Mouse (Mus musculus): ENCODE results near the gene Zbed3. TPM values are rescaled to one million over a fixed set of nuclear protein-coding genes. Genes with fewer than 3 reads are reported as not detected.
A peak's percentile ranks its signal among the peaks of the same experiment; 100 is the strongest.

Gene Zbed3
- polyA plus RNA-seq, 1 experiment = not detected

DNA sequence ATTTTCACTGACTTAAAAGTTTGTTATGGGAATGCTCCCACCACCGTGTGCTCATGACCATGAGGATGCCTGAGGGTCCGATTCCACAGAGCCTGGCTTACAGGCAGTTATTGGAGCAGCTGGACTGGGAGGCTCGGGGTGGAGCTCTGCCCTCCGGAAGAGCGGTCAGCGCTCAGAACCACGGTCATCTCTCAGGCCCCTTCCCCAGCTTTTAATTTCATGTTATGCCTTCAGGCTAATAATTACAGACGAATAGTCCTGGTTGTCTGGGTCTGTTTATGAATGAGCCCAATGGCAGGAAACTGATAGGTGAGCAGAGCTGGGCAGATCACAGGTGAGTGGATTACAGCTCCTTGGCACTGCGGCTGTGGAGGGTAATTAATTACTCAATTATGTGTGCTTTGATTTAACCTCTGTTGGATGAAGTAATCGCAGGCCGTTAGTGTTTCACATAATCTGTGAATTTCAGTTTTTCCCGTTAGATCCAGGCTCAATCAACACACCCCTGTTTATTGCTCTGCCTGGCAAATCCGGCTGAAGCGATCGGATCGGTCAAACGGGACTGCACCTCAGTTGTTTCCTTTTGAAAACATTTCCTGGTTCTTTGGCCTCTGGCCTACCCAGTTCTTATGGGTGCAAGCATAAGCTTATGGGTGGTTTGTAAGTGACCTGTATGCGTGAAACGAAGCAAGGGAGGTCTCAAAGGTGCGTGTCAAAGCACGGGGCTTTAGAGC lies 3.4 kb downstream of the Zbed3 start:
- Histone ChIP-seq H3K27ac (ENCODE audit: insufficient read depth, low read depth, low read length) (no peak overlapping the region), H3K4me3 (ENCODE audit: insufficient read depth, low read depth, low read length) (peak overlapping the region; percentile 20; the same call in 1 of the 2 replicates), H3K4me1 (ENCODE audit: control insufficient read depth, insufficient read depth, low read length) (peaks cover 9% of the 10 kb centered on the region)
- 40% methylated on average over 21 of the region's 21 CpGs for WGBS
- TF ChIP-seq POLR2A (IDR thresholded peaks at IDR 0.05; ENCODE audit: insufficient read depth, low read depth, low read length) (no peak), CTCF (IDR thresholded peaks at IDR 0.05; ENCODE audit: insufficient read depth, low read depth, low read length) (no peak)

- peaks cover 9% of the 10 kb centered on the region for H3K4me1 ChIP-seq (ENCODE audit: control insufficient read depth, insufficient read depth, low read length)
- H3K4me3 ChIP-seq (ENCODE audit: insufficient read depth, low read depth, low read length) = peak overlapping the region; percentile 15; the same call in 1 of the 2 replicates
- 34% methylated on average over 5 of the region's 5 CpGs for WGBS
- TF ChIP-seq CTCF (IDR thresholded peaks at IDR 0.05; ENCODE audit: insufficient read depth, low read depth, low read length) = no peak
- TF ChIP-seq POLR2A (IDR thresholded peaks at IDR 0.05; ENCODE audit: insufficient read depth, low read depth, low read length) = no peak
- H3K27ac ChIP-seq (ENCODE audit: insufficient read depth, low read depth, low read length) = no peak overlapping the region
Observed at GRCm38 (mm10) chr13:95327345-95327741, 3.9 kb downstream of the Zbed3 start.

DNA sequence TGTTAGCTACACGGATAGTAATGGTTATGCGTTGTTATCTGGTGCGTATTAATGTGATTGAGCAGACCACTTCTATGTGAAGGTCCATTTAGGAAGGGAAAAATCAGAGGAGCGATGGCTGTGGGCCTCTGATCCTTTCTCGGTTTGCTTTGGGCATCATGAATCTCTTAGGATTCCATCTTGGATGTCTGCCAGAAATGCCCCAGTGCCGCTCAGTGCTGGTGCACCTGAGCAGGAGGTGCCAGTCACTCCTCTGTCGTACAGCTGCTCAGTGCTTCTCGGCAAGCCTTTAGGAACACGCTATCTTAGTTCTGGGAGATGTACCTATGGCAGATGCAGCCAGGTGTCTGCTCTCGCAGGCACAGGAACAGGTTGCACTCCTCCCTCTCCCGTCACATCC lies 5.4 kb downstream of the Zbed3 start:
- Histone ChIP-seq H3K4me3 (ENCODE audit: insufficient read depth, low read depth, low read length) (no peak overlapping the region), H3K4me1 (ENCODE audit: control insufficient read depth, insufficient read depth, low read length) (peaks cover 9% of the 10 kb centered on the region), H3K27ac (ENCODE audit: insufficient read depth, low read depth, low read length) (no peak overlapping the region)
- TF ChIP-seq CTCF (IDR thresholded peaks at IDR 0.05; ENCODE audit: insufficient read depth, low read depth, low read length) (no peak), POLR2A (IDR thresholded peaks at IDR 0.05; ENCODE audit: insufficient read depth, low read depth, low read length) (no peak)
- 85% methylated on average over 11 of the region's 11 CpGs for WGBS

DNA sequence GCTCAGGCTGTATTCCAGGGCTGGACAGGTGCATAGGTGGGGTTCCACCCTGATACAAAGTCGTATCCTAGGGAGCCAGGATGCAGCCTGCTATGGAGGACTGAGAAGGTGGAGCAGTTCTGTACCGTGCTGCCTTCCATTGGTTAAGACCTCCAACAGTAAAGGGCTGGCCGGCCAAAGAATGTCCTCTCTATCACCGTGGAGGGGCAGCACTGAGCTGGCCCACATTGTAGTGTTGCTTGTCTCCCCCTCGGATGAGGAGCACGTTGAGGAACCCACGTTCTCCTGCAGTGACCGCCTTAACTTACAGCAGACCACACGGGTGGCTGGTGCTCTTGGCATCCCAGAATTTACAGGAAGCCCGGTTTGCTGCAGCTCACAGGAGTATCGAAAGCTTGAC lies 7.1 kb downstream of the Zbed3 start:
- WGBS = 69% methylated on average over 11 of the region's 11 CpGs
- Histone ChIP-seq H3K27ac (ENCODE audit: insufficient read depth, low read depth, low read length) (no peak overlapping the region), H3K4me3 (ENCODE audit: insufficient read depth, low read depth, low read length) (no peak overlapping the region), H3K4me1 (ENCODE audit: control insufficient read depth, insufficient read depth, low read length) (peaks cover 9% of the 10 kb centered on the region)
- TF ChIP-seq CTCF (IDR thresholded peaks at IDR 0.05; ENCODE audit: insufficient read depth, low read depth, low read length) (no peak), POLR2A (IDR thresholded peaks at IDR 0.05; ENCODE audit: insufficient read depth, low read depth, low read length) (no peak)

- WGBS = 68% methylated on average over 11 of the region's 11 CpGs
- Histone ChIP-seq H3K4me1 (ENCODE audit: control insufficient read depth, insufficient read depth, low read length) (peaks cover 1% of the 10 kb centered on the region), H3K27ac (ENCODE audit: insufficient read depth, low read depth, low read length) (no peak overlapping the region), H3K4me3 (ENCODE audit: insufficient read depth, low read depth, low read length) (no peak overlapping the region)
- no peak for TF ChIP-seq CTCF (IDR thresholded peaks at IDR 0.05; ENCODE audit: insufficient read depth, low read depth, low read length)
- TF ChIP-seq POLR2A (IDR thresholded peaks at IDR 0.05; ENCODE audit: insufficient read depth, low read depth, low read length) = no peak
Observed at GRCm38 (mm10) chr13:95332086-95332899, 8.9 kb downstream of the Zbed3 start.

DNA sequence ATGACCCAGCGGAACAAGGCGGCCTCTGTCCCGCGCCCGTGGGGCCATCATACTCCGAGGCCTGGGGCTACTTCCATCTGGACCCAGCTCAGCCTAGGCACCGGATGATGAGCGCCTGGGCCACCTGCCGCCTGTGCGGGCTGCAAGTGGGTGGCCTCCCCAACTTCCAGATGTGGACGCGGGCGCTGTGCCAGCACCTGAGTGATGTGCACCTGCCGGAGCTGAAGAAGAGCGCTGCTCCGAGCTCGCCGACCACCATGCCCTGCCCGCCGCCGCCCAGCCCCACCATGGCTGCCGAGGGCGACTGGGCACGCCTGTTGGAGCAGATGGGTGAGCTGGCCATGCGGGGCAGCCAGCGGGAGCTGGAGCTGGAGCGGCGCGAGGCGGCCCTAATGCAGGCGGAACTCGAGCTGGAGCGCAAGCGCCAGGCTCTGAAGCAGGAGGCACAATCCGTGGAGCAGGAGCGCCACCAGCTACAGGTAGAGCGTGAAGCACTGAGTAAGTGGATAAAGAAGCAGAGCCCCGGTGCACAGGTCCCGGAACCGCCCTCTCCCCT lies 12.8 kb downstream of the Zbed3 start:
- WGBS = 82% methylated on average over 40 of the region's 40 CpGs
- H3K4me3 ChIP-seq (ENCODE audit: insufficient read depth, low read depth, low read length) = no peak overlapping the region
- no peak for TF ChIP-seq POLR2A (IDR thresholded peaks at IDR 0.05; ENCODE audit: insufficient read depth, low read depth, low read length)

GRCm38 (mm10) chr13:95343470-95343869 lies 20.1 kb downstream of the Zbed3 start:
- TF ChIP-seq POLR2A (IDR thresholded peaks at IDR 0.05; ENCODE audit: insufficient read depth, low read depth, low read length) (no peak), CTCF (IDR thresholded peaks at IDR 0.05; ENCODE audit: insufficient read depth, low read depth, low read length) (no peak)
- 93% methylated on average over 8 of the region's 8 CpGs for WGBS
- peaks cover 4% of the 10 kb centered on the region; the same call in 1 of the 2 replicates for H3K4me1 ChIP-seq (ENCODE audit: control insufficient read depth, insufficient read depth, low read length)
- H3K27ac ChIP-seq (ENCODE audit: insufficient read depth, low read depth, low read length) = no peak overlapping the region
- no peak overlapping the region for H3K4me3 ChIP-seq (ENCODE audit: insufficient read depth, low read depth, low read length)

More for the DNA sequence above, 12.8 kb downstream of the Zbed3 start:
- Histone ChIP-seq H3K4me1 (ENCODE audit: control insufficient read depth, insufficient read depth, low read length) (no peaks in the 10 kb centered on the region), H3K27ac (ENCODE audit: insufficient read depth, low read depth, low read length) (no peak overlapping the region)

DNA sequence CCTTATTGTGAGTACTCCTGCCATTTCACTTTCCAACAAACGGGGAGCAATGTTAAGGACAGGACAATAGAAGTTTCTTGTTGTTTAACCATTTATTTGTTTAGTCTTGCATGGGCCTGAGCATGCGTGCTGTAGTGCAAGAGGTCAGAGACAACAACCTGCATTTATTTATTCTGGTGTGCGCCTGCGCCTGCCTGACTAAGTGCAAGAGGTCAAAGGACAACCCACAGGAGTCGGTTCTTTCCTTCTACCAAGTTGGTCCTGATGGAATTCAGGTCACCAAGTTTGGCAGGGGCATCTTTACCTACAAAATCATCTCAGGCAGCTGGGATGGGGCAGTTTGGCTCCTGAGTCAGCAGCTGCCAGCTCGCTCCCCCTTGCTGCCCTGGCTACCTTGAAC lies 22.5 kb downstream of the Zbed3 start:
- Histone ChIP-seq H3K4me3 (ENCODE audit: insufficient read depth, low read depth, low read length) (no peak overlapping the region), H3K27ac (ENCODE audit: insufficient read depth, low read depth, low read length) (no peak overlapping the region), H3K4me1 (ENCODE audit: control insufficient read depth, insufficient read depth, low read length) (peaks cover 4% of the 10 kb centered on the region; the same call in 1 of the 2 replicates)
- no peak for TF ChIP-seq CTCF (IDR thresholded peaks at IDR 0.05; ENCODE audit: insufficient read depth, low read depth, low read length)
- TF ChIP-seq POLR2A (IDR thresholded peaks at IDR 0.05; ENCODE audit: insufficient read depth, low read depth, low read length) = no peak
- WGBS = 80% methylated on average over 6 of the region's 6 CpGs

Data from olfactory bulb, adult 2 months (tissue).